Mouse (Mus musculus) gastrocnemius, adult 8-10 months (tissue): ENCODE measurements at regions not wholly inside any gene's neighbourhood (a gene's known extent, or its start where the extent isn't known, plus 50 kb on each side); places are given as distances from the start of the nearest gene placed in this dataset.

Source experiments
- DNase-seq, 2 experiments: peaks; one replicate each; pipeline ENCODE4 v3.0.0; 2022; ENCODE audit warnings: low spot score in 2 of 2

DNA sequence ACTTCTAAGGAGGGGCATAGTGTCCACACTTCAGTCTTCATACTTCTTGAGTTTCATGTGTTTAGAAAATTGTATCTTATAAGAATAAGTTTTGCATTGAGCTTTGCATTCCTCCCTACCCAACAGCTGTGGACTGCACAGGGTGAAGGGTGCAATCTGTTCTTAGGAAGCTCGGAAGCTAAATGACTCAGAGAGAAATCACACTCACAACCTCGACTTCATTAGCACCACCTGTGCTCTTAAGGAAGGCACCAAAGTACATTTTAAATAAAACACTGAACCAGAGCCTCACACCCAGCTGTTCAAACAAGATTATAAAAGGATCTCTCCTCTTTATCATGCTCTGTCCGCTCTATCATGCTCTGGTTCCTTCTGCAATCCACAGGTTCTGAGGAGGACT is 110.1 kb upstream of the Actbl2 start:
- DNase-seq, result no peak

DNA sequence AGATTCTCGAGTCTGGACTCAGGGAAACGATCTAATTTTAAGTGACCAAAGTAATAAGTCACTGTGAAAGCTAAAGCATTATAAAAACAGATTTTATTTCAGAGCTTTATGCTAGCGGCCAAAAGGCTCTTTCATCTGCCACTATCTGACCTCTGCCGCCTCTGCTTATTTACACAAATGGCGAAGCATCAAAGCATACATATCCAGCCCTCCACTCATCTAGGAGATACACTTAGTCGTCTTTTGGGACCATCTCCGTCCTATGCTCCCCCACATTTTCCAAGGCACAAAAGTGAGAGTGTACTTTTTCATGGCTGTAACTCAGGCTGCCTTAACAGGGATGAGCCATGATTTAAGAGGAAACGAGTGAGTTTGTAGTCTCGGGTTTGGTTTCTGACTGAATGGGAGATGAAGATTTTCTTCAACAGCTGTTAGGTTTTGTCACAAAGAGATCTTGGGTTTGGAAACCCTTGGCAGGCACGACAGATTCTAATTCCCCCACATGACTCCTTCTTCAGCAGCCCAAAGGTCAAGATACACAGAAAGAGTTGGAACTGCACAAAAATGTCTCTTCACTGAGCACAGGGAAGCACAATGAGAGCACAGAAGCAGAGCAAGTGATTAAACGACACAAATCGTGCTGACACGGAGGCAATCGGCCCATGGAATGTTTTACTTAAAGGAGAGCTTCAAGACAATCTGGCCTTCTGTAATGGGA is 96.7 kb upstream of the Actbl2 start:
- DNase-seq, result no peak

DNA sequence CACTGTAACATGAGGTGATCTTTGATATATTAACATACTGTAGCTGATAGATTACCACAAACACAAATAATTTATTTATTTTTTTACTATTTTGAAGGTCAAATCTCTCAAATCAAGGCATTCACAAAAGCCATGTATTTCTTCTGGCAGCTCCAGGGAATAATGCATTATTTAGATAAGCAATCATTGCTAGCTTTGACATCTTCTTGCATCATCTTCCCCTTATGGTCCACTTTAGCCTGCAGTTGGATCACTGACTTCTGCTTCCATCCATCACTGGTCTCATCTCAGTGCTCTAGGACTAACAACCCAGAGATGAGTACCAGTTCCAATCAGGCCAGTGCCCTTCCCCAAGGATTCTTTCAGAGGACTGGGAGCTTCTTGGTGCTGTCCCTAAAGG is 95.3 kb upstream of the Actbl2 start:
- no peak for DNase-seq

DNA sequence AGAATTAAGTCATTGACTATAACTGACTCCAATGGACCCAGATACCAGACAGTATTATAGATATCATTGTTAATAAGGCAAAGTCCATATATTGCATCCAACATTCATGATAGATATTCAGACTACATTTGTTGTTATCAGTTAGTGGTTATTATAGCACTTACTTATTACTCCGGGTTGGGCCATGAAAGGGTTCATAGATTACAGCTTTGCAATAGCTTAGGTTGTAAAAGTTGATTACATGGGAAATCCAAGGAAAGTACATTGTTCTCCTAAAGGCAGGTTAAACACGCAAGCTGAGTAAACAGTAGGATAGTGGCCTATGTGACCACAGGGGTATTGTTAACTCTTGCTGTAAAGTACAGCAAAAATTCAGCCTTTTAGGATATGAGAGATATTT is 89.3 kb upstream of the Actbl2 start:
- DNase-seq, result no peak

DNA sequence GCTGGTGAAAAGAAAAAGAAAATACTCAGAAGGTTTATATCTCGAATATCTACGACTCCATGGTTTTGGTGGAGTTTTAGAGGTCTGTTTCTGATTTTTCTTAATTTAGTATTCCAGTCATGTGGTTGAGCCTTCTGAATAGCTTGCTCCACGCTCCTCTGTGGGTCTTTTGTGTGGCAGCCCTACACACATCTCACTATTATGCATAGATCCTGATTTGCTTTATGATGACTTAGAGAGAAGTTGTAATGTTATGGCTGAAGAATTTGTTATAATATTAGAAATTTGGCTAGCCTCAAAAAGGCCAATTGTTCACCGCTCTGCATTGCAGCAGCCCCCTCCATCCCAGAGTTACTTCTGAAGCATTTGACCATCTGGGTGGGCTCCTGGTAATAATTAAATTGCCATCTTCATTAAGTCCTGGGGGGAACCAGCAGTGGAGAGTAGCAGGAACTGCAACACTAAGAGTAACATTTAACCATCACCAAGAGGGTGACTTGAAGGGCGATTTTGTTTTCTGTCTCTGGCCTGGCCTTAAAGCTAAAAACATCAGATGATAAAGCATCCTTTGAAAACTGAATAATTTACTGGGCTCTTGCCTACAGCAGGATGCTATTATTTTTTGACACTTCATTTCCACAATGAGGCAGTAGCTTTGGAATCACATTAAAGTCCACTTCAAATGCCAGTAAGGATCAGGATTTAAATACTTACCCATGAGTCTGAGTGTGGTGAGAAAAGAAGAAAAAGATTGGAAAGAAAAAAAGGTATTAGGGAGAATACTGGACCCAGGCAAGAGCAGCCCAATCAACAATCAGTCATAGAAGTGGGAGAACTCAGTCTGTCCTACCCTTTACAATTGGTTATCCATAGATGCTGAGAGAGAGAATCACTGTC is 84.3 kb upstream of the Actbl2 start:
- no peak for DNase-seq

DNA sequence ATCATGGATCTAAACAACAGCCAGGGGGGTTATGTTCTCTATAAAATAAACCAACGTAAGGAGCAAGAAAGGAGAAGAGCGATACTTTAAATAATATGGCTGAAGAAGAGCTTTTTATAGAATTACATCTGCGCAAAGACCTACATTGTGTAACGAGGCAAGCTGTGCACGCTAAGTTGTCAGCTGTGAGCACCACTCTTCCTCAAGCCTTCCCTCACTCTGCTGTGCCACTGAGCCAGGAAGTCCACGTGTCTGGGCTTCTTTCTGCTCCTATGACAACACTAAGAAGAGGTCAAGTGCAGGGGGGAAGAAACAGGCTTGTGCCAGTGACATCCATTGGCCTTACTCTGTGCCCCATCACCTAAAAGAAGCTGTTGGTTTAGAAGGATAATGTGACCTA is 75.6 kb upstream of the Actbl2 start:
- no peak for DNase-seq

DNA sequence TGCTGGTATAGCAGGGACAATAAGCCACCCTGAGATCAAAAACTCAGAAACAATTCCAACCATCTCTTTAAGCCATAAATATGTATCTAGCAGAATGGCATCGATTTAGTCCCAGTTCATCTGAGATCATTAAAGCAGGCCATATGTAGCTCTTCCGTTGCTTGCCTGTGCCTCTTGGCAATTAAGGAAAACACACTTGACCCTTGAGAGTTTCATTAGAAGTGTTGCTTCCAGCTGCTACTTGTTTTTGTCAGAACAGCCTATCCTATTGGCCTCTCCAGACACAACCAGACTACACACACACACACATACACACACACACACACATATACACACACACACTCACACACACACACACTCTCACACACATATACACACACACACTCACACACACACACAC is 71.5 kb upstream of the Actbl2 start:
- no peak for DNase-seq

DNA sequence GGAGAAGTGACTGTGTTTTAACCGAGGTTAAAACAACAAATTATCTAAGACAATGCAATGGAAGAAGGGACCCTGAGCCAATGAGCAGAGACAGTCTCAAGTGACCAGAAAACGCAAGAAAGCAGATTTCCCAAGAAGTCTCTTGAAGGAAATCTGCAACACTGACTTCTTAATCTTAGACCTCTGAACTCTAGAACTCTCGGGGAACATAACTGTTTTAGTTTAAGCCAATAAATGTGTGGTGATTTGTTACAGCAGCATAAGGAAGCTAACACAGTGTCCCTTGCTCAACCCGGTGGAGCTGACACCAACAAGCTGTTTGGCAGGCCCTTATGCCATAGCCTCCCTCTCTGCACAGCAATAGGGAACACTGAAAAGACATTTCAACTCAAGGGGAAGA is 69.0 kb upstream of the Actbl2 start:
- no peak for DNase-seq

DNA sequence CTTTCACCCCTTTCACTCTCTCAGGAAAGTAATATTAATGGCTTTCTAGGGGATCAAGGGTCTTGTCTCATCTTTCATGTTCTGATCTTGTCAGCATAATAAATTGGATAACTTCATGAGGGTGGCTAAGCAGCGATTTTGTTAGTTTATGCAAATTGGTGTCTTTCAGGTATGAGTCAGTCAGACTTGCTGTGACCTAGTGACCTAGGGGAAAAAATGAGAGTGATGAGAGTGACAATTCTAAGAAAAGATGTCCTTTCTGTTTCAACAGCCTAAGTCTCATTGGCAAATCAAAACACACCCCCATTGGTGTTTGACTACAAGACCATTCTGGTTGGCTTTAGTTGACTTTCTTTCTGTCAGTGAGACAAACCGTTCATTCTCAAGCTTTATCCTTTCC is 68.0 kb upstream of the Actbl2 start:
- DNase-seq, result no peak

DNA sequence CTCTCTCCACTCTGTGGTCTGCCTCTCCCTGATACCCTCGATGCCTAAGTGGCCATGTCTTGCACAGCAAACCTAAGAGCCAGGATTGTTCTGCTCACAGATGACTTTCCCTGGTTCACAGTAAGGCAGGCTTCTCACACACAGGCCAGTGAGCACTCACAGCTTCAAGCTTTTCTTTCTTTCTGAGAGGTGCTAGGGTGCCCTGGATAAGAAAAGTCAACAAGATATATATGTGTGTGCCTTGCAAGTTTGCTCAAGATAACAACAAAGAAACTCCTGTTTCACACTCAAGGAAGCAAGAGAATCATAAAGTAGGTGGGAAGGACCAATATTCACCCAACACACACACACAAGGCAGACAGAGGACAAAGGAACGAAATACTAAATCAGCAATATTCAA is 60.9 kb upstream of the Actbl2 start:
- DNase-seq, result no peak

DNA sequence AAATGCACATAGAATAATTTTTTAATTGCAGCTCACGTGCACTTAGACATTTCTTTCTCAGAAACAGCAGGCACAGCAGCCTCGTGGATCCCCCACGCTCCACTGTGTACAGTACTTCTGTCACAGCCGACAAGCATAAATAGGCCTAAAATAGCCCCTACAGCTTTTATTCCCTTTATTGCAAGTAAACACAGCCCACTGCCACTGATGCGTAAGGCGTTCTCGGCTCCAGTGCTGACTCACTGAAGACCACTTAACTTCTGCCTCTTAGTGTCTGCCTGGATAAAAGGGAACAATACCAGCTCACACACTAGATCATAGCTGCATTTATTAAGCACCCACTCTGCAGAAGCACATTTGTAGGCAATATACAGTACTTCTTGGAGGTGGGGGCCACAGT is 60.5 kb upstream of the Actbl2 start:
- DNase-seq, result no peak

DNA sequence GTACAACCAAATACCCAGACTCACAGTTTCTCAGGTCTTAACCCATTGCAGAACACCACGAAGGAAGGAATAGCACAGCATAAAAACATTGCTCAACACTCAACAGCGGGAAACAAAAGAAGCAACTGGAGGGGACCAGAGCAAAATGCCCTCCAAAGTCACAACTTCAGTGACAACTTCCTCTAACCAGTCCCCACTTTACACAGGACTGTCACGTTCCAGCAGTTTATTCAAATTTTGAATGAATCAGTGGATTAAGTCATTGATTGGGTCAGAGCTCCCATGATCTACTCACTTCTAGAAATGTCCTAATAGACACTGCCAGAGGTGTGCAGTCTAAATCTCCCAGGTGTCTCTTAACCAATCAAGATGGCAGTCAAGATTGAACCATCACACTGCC is 53.3 kb upstream of the Actbl2 start:
- DNase-seq, result no peak

DNA sequence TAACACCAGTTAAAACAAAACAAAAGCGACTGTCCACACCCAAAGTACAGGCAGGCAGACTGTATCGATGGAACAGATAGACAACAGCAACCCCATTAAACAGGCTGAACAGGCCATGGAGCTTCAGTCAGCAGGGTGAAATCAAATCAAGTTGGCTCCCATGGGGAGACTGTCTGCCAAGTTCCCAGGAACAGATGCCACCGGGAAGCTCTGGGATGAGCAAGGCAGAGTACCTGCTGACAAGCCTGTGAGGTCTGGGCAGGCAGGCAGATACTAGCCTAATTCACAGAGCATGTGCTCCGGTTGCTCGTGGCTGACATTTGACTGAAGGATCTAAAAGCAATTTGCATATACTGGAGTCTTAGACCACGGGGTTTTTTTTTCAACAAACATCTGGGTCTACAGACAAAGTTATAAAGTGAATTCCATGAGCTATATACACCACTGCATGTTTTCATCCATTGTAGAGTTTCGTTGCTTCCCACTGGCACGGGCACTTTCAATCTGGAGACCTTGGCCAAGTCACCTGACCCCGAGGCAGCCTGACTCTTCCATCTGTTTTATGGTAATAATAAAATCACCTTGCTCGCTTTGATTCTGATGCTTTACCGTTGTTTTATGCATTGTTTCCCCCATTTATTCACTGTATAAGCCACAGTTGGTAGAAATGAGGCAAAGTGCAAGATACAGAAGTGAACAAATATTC is 50.1 kb upstream of the Actbl2 start:
- no peak for DNase-seq
